Mouse (Mus musculus) layer of hippocampus, adult 9-10 months (tissue): Measurements from ENCODE around the gene Ccdc158.

Experiments
- DNase-seq: peaks from one replicate; pipeline ENCODE4 v3.0.0; 2022; ENCODE audit warnings: low spot score

Ccdc158 gene

DNA sequence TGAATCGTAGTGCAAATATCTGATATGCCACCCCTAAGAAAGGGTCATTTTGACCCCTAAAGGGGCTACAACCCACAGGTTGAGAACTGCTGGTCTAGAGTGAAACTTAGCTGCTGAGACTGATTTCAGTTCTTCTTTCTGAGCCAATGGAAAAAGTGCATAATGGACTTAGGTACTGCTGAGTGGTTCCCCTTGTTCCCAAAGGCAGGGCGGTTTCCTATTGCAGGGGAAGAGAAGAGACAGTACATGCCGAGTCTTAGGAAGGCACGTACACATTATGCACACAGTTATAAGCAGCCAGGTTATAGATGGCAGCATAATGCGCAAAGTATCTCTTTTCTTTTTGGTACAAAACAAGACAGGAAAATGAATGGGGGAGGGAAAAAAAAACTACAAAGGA is 13.1 kb upstream of the Ccdc158 start:
- no peak for DNase-seq

DNA sequence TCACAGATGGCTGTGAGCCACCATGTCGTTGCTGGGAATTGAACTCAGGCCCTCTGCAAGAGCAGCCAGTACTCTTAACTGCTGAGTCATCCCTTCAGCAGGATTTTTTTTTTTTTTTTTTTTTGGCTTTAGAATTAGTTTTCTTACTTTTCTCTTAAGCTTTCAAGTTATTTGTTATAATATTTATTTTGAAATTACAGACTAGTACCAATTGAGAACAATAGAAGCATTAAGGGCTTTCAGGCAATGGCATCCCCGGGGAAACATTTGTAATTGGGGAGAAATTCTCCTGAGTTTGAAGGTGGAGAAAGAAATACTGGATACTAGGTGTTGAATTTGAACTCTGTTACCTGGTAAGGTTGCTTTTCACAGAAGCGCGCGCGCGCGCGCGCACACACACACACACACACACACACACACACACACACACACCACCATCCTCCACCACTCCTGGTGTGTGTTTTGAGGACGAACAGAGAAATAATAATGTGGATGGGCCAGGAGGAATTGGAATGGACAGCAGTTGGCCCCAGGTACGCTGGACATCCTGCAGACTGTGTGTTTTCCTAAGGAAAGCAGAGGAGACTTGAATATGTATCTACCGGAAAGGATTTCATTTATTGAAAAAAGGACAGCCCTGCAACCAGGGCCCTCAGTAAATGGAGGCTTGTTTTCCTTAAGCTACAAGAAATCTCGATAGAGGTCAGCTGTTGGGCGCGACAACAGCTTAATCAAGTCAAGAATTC is 9.8 kb upstream of the Ccdc158 start:
- DNase-seq, result no peak

GRCm38 (mm10) chr5:92683871-92684475 is 8.9 kb upstream of the Ccdc158 start:
- no peak for DNase-seq

GRCm38 (mm10) chr5:92683351-92683807 is 8.3 kb upstream of the Ccdc158 start, which contains the start of gene Shroom3:
Gene Shroom3 (plus strand): TSS chr5:92683435.
- no peak for DNase-seq

DNA sequence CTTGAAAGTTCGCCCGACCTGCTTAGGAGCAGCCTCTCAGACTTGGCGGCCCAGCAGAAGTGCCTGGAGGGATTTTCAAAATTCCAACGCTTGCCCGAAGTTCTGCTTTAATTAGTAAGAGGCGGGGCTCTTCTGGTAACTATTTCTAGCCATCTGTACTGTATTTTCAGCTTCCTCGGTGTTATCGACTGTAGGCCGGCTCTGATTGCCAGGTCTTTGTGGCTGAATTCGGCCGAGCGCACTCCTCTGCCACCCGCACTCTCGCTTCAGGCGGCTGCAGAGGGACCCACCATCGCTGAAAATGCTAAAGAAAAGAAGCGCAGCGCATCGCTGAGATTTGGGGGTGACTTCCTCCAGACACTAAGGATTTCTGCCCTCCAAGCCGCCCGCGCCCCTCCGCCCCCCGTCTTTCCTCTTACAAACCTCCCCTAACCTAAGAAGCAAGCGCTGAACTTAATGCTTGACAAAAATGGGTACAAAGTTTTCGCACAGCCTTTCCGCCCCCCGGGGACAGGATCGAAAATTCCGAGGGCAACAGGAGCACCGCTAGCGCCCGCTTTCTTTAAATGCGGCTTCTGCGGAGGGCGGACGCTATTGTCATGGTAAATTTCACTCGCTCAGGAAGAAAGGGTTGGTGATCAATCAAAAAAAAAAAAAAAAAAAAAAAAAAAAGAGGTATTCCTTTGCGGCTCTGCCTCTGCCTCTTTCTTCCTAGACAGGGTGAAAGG is 7.7 kb upstream of the Ccdc158 start:
- no peak for DNase-seq

GRCm38 (mm10) chr5:92681861-92682260 is 6.8 kb upstream of the Ccdc158 start:
- no peak for DNase-seq

DNA sequence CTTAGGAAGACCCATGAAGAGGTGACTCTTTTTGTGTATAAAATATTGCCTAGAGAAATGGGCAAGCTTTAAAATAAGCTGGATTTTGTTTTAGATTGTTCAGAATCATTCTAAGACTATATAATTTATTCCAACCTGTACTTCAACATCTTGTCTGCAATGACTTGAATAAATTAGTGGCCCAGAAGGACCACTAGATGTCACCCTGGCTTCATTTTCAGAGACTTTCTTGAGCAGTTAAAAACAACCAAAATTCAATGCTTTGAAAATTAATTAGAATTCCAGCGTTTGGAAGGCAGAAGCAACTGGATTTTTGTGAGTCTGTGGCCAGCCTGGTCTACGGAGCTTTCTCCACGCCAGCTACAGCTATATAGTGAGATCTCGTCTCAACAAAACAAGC is 4.4 kb upstream of the Ccdc158 start:
- peak; percentile 41 for DNase-seq

- DNase-seq, result no peak
Observed at GRCm38 (mm10) chr5:92675574-92675920, 476 bp upstream of the Ccdc158 start.

- DNase-seq, result no peak
Observed at GRCm38 (mm10) chr5:92666860-92667259, 8.2 kb downstream of the Ccdc158 start.

- no peak for DNase-seq
Observed at GRCm38 (mm10) chr5:92664321-92664720, 10.8 kb downstream of the Ccdc158 start.

- DNase-seq, result peak; percentile 75
Observed at GRCm38 (mm10) chr5:92656256-92656655, 18.8 kb downstream of the Ccdc158 start.

- no peak for DNase-seq
Observed at GRCm38 (mm10) chr5:92640861-92641260, 34.2 kb downstream of the Ccdc158 start.

- DNase-seq, result no peak
Observed at GRCm38 (mm10) chr5:92635891-92636290, 39.2 kb downstream of the Ccdc158 start.

DNA sequence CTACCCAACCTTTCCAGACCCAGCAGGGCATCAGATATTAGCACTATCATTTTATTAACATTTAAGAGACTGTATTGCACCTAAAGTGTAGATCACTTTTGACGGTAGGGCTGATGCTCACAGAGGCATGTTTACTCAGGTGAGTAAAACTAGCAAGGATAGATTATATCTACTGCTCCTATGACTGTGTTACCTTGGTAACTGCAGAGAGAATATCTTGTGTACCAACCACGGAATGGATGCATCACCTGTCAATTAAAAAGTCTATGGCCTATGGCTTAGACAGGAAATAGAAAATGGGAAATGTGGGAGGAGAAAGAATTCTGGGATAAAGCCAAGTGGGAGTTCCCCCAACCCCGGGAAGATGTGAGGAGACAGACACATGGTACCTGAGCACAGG is 40.2 kb downstream of the Ccdc158 start:
- no peak for DNase-seq

GRCm38 (mm10) chr5:92633526-92633925 is 41.5 kb downstream of the Ccdc158 start:
- DNase-seq, result no peak

GRCm38 (mm10) chr5:92627896-92628295 is 47.2 kb downstream of the Ccdc158 start:
- DNase-seq, result no peak

DNA sequence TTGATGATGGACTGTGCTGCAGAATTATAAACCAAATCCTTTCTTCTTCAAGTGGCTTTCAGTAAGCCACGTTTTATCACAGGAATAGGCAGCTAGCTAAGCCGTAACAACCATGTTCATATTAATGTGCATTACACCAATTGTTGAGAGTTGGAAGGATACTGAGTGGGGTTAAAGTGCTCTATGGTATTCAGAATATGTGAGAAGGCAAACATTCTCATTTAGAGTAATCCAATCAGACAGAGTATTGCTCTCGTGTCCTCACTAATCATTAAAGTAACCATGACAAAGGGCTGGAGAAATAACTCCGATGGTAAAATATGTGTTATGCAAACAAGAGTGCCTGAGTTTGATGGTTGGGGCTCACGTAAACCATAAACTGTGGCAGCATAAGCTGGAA is 53.2 kb downstream of the Ccdc158 start:
- DNase-seq, result no peak

DNA sequence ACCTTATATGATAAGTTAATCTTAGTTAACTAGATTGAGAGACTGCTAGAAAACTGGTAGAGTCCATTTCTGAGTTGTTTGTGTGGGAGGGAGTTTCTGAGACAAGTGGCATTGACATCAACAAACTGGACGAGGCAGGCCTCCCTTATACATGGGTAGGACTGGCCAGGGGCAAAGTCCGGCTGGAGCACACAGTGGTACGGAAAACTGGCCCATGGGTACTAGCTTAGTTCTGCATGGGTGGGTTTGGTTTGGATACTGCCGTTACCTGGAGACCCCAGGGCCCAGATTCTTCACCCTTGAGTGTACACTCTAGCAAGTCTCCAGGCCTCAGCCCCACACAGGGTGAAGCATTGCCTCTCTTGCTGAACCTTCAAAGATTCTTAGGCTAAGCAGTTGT is 62.3 kb downstream of the Ccdc158 start:
- no peak for DNase-seq

DNA sequence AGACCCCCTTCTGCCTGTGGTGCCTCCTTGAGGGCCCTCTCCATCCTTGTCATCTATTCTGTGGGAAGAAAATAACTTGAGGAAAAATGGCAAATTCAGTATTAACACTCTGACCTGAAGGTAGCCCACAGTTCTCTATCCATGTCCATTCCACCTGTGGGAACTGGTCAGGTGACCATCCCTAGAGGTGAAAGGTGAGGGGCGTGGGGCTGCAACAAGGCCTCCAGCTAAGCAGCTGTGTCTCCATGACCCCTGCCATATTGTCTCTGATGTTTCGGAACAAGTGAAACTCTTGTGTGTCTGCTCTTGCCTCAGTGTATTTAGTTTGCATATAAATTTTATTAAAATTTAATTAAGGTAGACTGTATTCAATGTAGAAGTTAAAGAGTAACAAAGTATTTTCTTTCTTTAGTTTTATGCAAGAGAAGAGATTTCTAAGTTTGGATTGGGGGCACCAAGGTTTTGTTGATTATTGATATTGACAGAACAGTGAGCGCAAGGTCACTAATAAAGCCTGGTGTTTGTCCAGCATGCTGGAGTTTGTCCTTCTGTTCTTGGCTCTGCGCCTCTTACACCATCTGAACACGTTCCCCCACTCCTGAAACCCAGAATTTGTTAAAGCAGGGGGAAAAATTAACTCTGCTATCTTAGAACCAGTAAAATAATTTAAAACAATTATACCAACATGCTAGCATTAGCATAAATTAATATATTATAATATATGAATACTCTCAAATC is 67.4 kb downstream of the Ccdc158 start:
- DNase-seq, result no peak

- no peak for DNase-seq
Observed at GRCm38 (mm10) chr5:92604452-92605247, 70.4 kb downstream of the Ccdc158 start.
